Mouse (Mus musculus): ENCODE data around the gene Zfp605.

DNA sequence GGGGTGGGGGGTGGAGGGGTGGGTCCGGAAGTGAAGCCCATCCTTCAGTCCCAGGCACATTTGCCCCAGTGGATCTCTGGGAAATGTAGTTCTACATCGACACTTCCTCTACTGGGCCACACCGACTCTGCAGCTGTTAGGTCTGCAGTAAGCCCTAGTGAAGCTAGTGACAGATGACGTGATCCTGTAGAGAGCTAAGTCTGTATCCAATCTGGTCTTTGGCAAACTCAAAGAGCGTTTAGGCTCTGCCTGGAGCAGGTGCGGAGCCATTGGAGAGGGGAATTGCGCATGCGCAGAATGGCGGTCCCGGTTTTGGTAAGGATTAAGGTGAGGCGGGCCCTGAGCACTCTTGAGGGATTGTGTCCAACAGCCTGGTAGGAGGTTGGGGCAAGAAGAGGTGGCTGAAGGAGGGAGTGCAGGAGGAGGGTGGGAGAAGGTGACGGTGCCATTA, at the start of gene Zfp605:
- TF ChIP-seq CTCF (IDR thresholded peaks at IDR 0.05; ENCODE audit: low read depth, low read length) (no peak), POLR2A (IDR thresholded peaks at IDR 0.05; ENCODE audit: insufficient read depth, low read length) (peak; percentile 25)

All from ES-Bruce4 (cell line).